ENCODE assay signal across 13 mouse cellular contexts in the genomic region with DNA sequence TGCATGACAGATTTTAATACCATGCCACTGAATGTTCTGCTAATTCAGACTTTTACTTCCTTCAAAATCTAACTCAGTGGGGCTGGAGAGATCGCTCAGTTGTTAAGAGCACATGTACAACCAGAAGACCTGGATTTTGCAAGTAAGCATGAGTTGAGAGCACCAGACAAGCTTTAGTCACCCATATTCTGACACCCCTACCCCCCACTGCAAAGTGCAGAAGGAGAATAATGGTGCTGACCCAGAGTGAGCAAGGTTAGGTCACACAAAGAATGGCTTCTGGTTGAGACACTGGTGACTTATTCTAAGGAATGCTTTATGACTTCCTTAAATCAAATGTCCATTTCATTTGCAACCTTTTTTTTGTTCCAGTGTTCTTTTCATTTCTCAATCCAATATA. TPM values are rescaled to one million over a fixed set of nuclear protein-coding genes. Genes with fewer than 3 reads are reported as not detected.
"Had no signal": no experiment of that assay in that cellular context is flagged by ENCODE, and none has a peak within 500 bp of the region (broad histone marks: within the 10 kb centered on the region; RNA-seq: fewer than 3 reads in every experiment).

No protein-coding gene starts in this region.

RNA-seq across cellular contexts. Expression of gene Cyp3a41b, which starts 20.4 kb away (rescaled TPM):
- total RNA-seq: neutrophil, adult 5-6 weeks had no signal
- polyA plus RNA-seq: neural tube, embryonic 13.5 days; neural tube, embryonic 14.5 days; neural tube, embryonic 15.5 days; small intestine, adult 2 months; spleen, adult 2 months; stomach, embryonic 14.5 days; stomach, embryonic 15.5 days; stomach, embryonic 16.5 days; stomach, postnatal 0 days; testis, adult 2 months; thymus, adult 2 months; urinary bladder, adult 2 months had no signal
